Mouse (Mus musculus) C2C12 (cell line): ENCODE measurements around the gene Il1r2. TPM values are rescaled to one million over a fixed set of nuclear protein-coding genes. Genes with fewer than 3 reads are reported as not detected.

Source experiments
- H3K27me3 ChIP-seq: one replicate; pipeline ENCODE4 v1.6.1; 2011; ENCODE audit not compliant: control insufficient read depth, insufficient read depth, insufficient read length
- H3K36me3 ChIP-seq: one replicate; pipeline ENCODE4 v1.6.1; 2011; ENCODE audit not compliant: control insufficient read depth, insufficient read depth
- H3K4me3 ChIP-seq: one replicate; pipeline ENCODE4 v1.5.1; 2011; ENCODE audit warnings: mild to moderate bottlenecking, control low read depth; ENCODE audit not compliant: poor library complexity, insufficient read depth, severe bottlenecking
- H3K79me2 ChIP-seq: one replicate; pipeline ENCODE4 v1.6.1; 2011; ENCODE audit not compliant: control insufficient read depth, insufficient read depth
- H3K79me3 ChIP-seq: one replicate; pipeline ENCODE4 v1.6.1; 2011; ENCODE audit warnings: low read depth, control low read depth
- H3ac ChIP-seq: one replicate; pipeline ENCODE3; 2011; ENCODE audit warnings: low read depth; ENCODE audit not compliant: control insufficient read depth, insufficient read length
- CEBPB ChIP-seq: IDR thresholded peaks from one replicate; pipeline ENCODE4 v1.6.1; 2011; ENCODE audit warnings: low read depth, mild to moderate bottlenecking, control low read depth, moderate library complexity
- CTCF ChIP-seq: IDR thresholded peaks from one replicate; pipeline ENCODE4 v1.5.1; 2011; ENCODE audit not compliant: control insufficient read depth, insufficient read depth, insufficient read length
- FOSL1 ChIP-seq: IDR thresholded peaks from one replicate; pipeline ENCODE4 v1.8.0; 2011; ENCODE audit warnings: mild to moderate bottlenecking, low read length; ENCODE audit not compliant: poor library complexity, insufficient read depth, severe bottlenecking
- MAX ChIP-seq: IDR thresholded peaks from one replicate; pipeline ENCODE4 v1.6.1; 2011; ENCODE audit warnings: mild to moderate bottlenecking, control low read depth
- MYOD1 ChIP-seq: IDR thresholded peaks from one replicate; pipeline ENCODE4 v1.6.1; 2011; ENCODE audit warnings: low read depth; ENCODE audit not compliant: control insufficient read depth, insufficient read length
- MYOG ChIP-seq: IDR thresholded peaks from one replicate; pipeline ENCODE4 v1.6.1; 2011; ENCODE audit not compliant: control insufficient read depth, insufficient read length; ENCODE audit errors: extremely low read depth
- USF1 ChIP-seq: IDR thresholded peaks from one replicate; pipeline ENCODE4 v1.6.1; 2011; ENCODE audit warnings: low read depth, mild to moderate bottlenecking, control low read depth, moderate library complexity
- long read RNA-seq, 2 experiments: library from polyadenylated mRNA; unstranded; transcript quantifications; one replicate each; pipeline ENCODE4 v2.0.0; 2019 to 2020
- polyA plus RNA-seq: library from polyadenylated mRNA; unstranded; fragments of >200 nt; fragmentation: generic; extraction: Trizol; gene quantifications from one replicate; pipeline ENCODE4 v1.2.1, GENCODE M21; 2012; ENCODE audit warnings: missing spikeins

Gene Il1r2
- polyA plus RNA-seq = 0.05 TPM
- long read RNA-seq, experiment 1 = 0 reads
- long read RNA-seq, experiment 2 = 0 reads

DNA sequence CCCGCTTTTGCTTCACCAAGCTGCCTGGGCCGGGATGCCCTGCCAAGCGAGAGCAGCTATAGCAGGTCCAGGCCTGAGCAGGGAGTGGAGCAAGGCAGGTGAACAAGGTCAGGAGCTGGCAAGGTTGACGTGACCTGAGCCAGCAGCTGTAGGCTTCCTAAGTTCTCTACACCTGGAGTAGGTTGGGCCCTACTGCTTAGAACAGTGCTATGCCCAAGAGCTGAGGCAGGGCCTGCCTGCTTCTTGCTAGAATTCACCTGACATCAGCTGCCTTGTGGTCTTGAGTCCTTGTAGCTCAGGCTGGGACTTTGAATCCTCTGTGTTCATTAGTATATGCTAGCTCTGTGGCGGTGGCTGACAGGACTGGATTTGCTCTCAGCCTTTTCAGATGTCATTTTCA is at the start of gene Il1r2:
TSS of gene Il1r2 (plus strand) at position 301 of the 400 bp plus-strand sequence.
- H3K36me3 ChIP-seq = no peaks in the 10 kb centered on the region
- peaks cover 5% of the 10 kb centered on the region for H3K27me3 ChIP-seq
- no peaks in the 10 kb centered on the region for H3K79me2 ChIP-seq
- no peaks in the 10 kb centered on the region for H3K79me3 ChIP-seq
- H3ac ChIP-seq = no peak within 1 kb of the TSS
- H3K4me3 ChIP-seq = no peak within 1 kb of the TSS
- TF ChIP-seq MYOD1 (no peak), FOSL1 (no peak), CTCF (no peak), CEBPB (no peak), USF1 (no peak), MYOG (no peak), MAX (no peak)

- Histone ChIP-seq H3K4me3 (no peak overlapping the region), H3K27me3 (no peaks in the 10 kb centered on the region), H3K36me3 (peaks cover 78% of the 10 kb centered on the region), H3ac (no peak overlapping the region), H3K79me3 (peaks cover 1% of the 10 kb centered on the region), H3K79me2 (no peaks in the 10 kb centered on the region)
- TF ChIP-seq FOSL1 = no peak
- TF ChIP-seq MYOD1 = no peak
- no peak for TF ChIP-seq MYOG
- no peak for TF ChIP-seq CTCF
- no peak for TF ChIP-seq CEBPB
- TF ChIP-seq USF1 = no peak
- no peak for TF ChIP-seq MAX
Measured at GRCm38 (mm10) chr1:40024554-40025320, 49.1 kb upstream of the Il1r2 start.

GRCm38 (mm10) chr1:40025416-40025815 is 48.5 kb upstream of the Il1r2 start:
- H3K79me2 ChIP-seq = no peaks in the 10 kb centered on the region
- H3ac ChIP-seq = no peak overlapping the region
- peaks cover 71% of the 10 kb centered on the region for H3K36me3 ChIP-seq
- peaks cover under 1% of the 10 kb centered on the region for H3K79me3 ChIP-seq
- TF ChIP-seq MYOG (no peak), FOSL1 (no peak), MAX (no peak), CTCF (no peak), USF1 (no peak), MYOD1 (no peak), CEBPB (no peak)
- H3K27me3 ChIP-seq = no peaks in the 10 kb centered on the region
- H3K4me3 ChIP-seq = no peak overlapping the region

DNA sequence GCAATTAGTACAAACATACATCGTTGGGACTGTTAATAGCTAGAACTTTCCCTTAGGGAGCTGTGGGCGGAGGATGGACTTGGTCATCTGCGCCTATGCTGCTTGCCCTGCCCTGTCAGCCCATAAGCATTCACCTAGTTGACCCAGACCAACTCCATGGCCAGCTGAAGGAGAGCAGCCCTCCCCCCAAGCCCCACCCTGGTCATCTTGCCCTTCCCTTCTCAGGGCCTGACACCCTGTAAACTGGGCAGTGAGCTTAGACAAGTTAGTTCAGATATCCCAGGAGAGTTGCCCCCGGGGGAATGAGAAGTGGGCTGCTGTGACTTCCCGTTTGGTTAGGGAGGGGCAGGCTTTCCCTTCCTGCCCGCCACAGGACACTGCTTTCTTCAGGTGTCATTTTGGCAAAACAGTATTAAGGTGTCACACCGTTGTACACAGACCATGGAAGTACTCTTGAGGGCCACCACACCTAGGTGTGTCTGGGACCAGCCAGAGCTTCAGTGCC is 46.7 kb upstream of the Il1r2 start:
- H3K4me3 ChIP-seq = no peak overlapping the region
- TF ChIP-seq CEBPB (no peak), USF1 (no peak), CTCF (no peak)
- H3K36me3 ChIP-seq = peaks cover 59% of the 10 kb centered on the region
- no peaks in the 10 kb centered on the region for H3K79me3 ChIP-seq
- no peak overlapping the region for H3ac ChIP-seq
- no peaks in the 10 kb centered on the region for H3K27me3 ChIP-seq
- H3K79me2 ChIP-seq = no peaks in the 10 kb centered on the region

DNA sequence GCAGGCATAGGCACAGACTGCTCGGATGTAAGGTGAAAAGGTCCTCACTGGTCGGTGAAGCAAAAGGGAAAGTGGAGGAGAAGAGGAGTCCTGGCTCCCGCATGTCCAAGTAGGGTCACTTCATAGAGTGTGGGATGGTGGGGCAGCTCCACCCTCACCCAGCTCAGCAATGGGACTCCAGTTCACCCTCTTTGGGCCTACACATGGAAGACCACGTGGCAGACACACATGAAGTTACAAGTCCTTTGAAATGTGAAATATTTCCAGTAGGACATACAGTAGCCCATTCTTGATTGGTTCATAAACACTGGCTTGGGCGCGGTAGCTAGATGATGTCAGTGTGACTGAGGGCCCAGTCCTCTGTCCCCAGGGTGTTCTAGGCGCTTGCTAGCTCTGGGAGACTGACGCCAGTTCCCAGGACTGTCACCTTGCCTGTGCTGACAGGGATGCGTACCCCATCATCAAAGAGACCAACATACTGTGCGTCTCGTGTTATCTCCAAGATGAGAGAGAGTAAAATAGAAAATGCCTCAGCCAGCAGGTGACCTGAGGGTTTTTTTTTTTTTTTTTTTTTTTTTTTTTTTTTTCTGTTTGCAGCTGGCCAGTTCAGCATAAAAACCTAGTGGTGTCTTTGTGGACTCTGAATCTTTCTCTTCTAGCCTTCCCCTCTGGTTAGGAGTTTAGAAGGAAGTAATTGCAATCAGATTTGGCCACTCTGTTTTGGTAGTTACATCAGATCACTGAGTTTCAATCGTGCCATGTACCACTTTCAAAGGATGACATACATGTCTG is 45.5 kb upstream of the Il1r2 start:
- Histone ChIP-seq H3K36me3 (peaks cover 47% of the 10 kb centered on the region), H3ac (no peak overlapping the region), H3K27me3 (no peaks in the 10 kb centered on the region)

More for the DNA sequence above, 45.5 kb upstream of the Il1r2 start:
- Histone ChIP-seq H3K4me3 (no peak overlapping the region), H3K79me3 (no peaks in the 10 kb centered on the region), H3K79me2 (no peaks in the 10 kb centered on the region)
- no peak for TF ChIP-seq CTCF
- no peak for TF ChIP-seq MAX
- no peak for TF ChIP-seq MYOG
- TF ChIP-seq USF1 = no peak
